Mouse (Mus musculus): ENCODE measurements around the gene Txlng. TPM values are rescaled to one million over a fixed set of nuclear protein-coding genes. Genes with fewer than 3 reads are reported as not detected.

The Txlng gene
- polyA plus RNA-seq, 1 experiment from 2014 or later, result 11.5 TPM

- Histone ChIP-seq H3K36me3 (replicated peaks) (no peaks in the 10 kb centered on the region), H3K9me3 (no peaks in the 10 kb centered on the region), H3K4me1 (peaks cover 4% of the 10 kb centered on the region), H3K4me2 (no peak overlapping the region), H3K27me3 (replicated peaks) (no peaks in the 10 kb centered on the region), H3K9ac (no peak overlapping the region), H3K4me3 (no peak overlapping the region), H3K27ac (no peak overlapping the region)
- 89% methylated on average over 4 of the region's 4 CpGs for WGBS
- no peak for ATAC-seq (replicated peaks)
These were observed 74.9 kb downstream of the Txlng start for GRCm38 (mm10) chrX:162754314-162754713.

DNA sequence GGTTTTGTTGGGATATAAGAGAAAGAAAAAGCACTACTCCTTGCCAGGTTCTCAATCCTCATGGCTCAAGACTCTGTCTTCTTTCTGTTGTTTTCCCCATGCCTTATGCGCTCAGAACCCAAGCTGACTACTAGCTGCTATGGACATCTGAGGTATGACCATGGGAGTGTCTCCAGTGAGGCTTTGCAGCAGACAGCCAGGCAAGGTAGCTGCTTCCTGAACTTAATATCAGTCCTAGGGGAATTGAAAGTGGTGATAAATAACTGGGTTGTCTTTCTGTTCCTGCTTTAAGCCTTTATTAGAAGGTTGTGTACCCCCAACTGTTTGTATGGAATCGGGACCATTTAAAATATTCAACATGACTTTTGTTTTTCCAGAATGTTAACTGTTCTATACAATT is 76.8 kb downstream of the Txlng start:
- H3K4me3 ChIP-seq, result no peak overlapping the region
- no peaks in the 10 kb centered on the region for H3K27me3 ChIP-seq (replicated peaks)
- no peaks in the 10 kb centered on the region for H3K36me3 ChIP-seq (replicated peaks)
- no peak overlapping the region for H3K4me2 ChIP-seq
- H3K27ac ChIP-seq, result no peak overlapping the region
- no peaks in the 10 kb centered on the region for H3K9me3 ChIP-seq
- H3K4me1 ChIP-seq, result no peaks in the 10 kb centered on the region
- 93% methylated on average over 2 of the region's 2 CpGs for WGBS
- no peak for ATAC-seq (replicated peaks)
- H3K9ac ChIP-seq, result no peak overlapping the region

GRCm38 (mm10) chrX:162748696-162749420 is 80.4 kb downstream of the Txlng start:
- Histone ChIP-seq H3K27ac (no peak overlapping the region), H3K9ac (no peak overlapping the region), H3K36me3 (replicated peaks) (no peaks in the 10 kb centered on the region), H3K4me1 (no peaks in the 10 kb centered on the region), H3K9me3 (no peaks in the 10 kb centered on the region), H3K4me2 (no peak overlapping the region), H3K27me3 (replicated peaks) (no peaks in the 10 kb centered on the region), H3K4me3 (no peak overlapping the region)
- 58% methylated on average over 9 of the region's 9 CpGs for WGBS
- ATAC-seq (replicated peaks), result no peak

- peak overlapping the region; percentile 56 for H3K4me2 ChIP-seq
- 57% methylated on average over 9 of the region's 9 CpGs for WGBS
- H3K4me1 ChIP-seq, result 0 out of 2 replicates have a peak, but pooled peaks cover 3% of the 10 kb centered on the region
- peak; percentile 67 for ATAC-seq (replicated peaks)
- no peaks in the 10 kb centered on the region for H3K36me3 ChIP-seq (replicated peaks)
- H3K27me3 ChIP-seq (replicated peaks), result no peaks in the 10 kb centered on the region
- H3K9me3 ChIP-seq, result no peaks in the 10 kb centered on the region
- H3K27ac ChIP-seq, result peak overlapping the region; percentile 90
- H3K9ac ChIP-seq, result peak overlapping the region; percentile 35
- H3K4me3 ChIP-seq, result peak overlapping the region; percentile 42
These were observed 93.1 kb downstream of the Txlng start for GRCm38 (mm10) chrX:162736140-162736659.

DNA sequence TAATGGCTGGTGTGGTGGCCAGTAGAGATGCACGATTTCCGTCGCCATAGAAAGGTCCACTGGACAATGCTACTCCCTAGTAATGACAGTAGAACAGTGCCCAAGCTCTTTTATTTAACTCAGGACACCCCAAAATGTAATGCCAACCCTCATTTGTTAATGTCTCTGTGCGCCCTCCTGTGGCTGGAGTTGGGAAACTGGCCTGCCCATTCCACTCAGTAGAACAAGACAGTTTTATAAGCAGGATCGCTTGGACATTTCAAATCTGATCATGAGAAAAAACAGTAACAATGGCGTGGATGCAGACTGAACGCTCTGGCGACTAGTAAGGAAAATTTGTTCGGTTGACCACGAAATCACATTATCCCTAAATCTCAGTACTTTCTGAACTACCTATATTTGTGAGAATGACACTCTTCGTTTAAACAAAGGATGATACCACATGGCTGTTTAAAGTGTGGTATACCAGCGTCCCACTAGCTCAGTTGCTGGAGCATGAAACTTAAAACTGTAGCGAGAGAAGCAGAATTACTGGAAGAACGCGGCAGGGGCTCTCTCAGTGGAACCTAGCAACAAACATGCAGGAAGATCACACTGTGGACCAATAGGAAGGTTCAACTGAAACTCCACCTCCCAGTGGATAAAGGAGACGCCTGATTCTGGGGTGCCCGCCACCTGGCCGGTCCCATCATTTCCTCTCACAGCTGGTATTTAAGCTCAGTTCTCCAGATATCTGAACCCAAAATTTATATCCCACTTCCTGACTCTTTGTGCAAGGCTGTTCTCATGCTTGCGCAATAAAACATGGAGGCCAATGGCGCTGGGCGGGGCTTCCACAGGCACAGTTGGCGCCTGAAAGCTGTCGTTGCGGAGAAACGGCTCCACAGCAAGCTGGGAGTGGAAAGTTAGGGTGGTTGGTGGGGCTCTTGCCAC is 94.0 kb downstream of the Txlng start:
- Histone ChIP-seq H3K36me3 (replicated peaks) (no peaks in the 10 kb centered on the region), H3K4me2 (peak overlapping the region; percentile 56), H3K9ac (peak overlapping the region; percentile 35), H3K27me3 (replicated peaks) (no peaks in the 10 kb centered on the region), H3K27ac (peak overlapping the region; percentile 90), H3K4me3 (peak overlapping the region; percentile 42), H3K9me3 (no peaks in the 10 kb centered on the region), H3K4me1 (0 out of 2 replicates have a peak, but pooled peaks cover 3% of the 10 kb centered on the region)
- WGBS, result 25% methylated on average over 25 of the region's 25 CpGs
- ATAC-seq (replicated peaks), result peak; percentile 97

DNA sequence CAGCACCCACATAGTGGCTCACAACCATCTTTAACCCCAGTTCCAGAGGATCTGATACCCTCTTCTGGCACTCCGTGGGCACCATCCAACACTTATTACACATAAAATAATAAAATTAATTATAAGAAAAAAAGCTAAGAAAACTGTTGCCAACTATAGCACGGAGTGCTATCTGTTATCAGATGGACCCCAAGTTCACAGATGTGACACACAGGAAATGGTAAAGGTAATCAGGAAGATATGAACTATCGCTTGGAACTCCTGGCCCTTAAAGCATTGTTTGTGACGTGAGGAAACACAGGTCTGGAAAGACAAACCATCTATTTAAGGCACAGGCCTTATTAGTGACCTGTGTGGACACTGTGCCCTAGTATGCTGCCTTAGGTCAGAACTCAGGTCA is 99.2 kb downstream of the Txlng start:
- Histone ChIP-seq H3K9ac (no peak overlapping the region), H3K27me3 (replicated peaks) (no peaks in the 10 kb centered on the region), H3K36me3 (replicated peaks) (no peaks in the 10 kb centered on the region), H3K4me3 (no peak overlapping the region), H3K27ac (no peak overlapping the region), H3K9me3 (no peaks in the 10 kb centered on the region), H3K4me1 (no peaks in the 10 kb centered on the region), H3K4me2 (no peak overlapping the region)
- WGBS, result 93% methylated on average over 4 of the region's 4 CpGs
- ATAC-seq (replicated peaks), result no peak

MicroRNAs within 50 kb of the gene (microRNA counts, 519-probe panel; counts per million panel counts)
- 2,548 counts per million, percentile 52 among the panel's probes with 10 or more counts for microRNA mmu-miR-3473

Small RNA genes within 50 kb of the gene (microRNA-seq; reads per million reads assigned to microRNA genes)
- gene Mir3473a, result not detected

Other genes with a start within 250 kb of the Txlng start
- 3.7 and 4.6 TPM in 2 replicates for gene Reps2, start 185.8 kb downstream of the Txlng start, polyA plus RNA-seq (2015; fragmentation: Nextera tagmentation; extraction: Ambion mirVana)
- gene Rbbp7, start 69.1 kb downstream of the Txlng start, polyA plus RNA-seq (2015; fragmentation: Nextera tagmentation; extraction: Ambion mirVana), result 201 and 210 TPM in 2 replicates
- gene Syap1, start 59.0 kb upstream of the Txlng start, polyA plus RNA-seq (2015; fragmentation: Nextera tagmentation; extraction: Ambion mirVana), result 30.6 and 30.7 TPM in 2 replicates
- 94.8 and 101 TPM in 2 replicates for gene Ctps2, start 71.8 kb upstream of the Txlng start, polyA plus RNA-seq (2015; fragmentation: Nextera tagmentation; extraction: Ambion mirVana)
- 0.55 TPM in 1 of 2 replicates, not detected in the other for gene S100g, start 135.1 kb upstream of the Txlng start, polyA plus RNA-seq (2015; fragmentation: Nextera tagmentation; extraction: Ambion mirVana)